Mouse (Mus musculus) forebrain, embryonic 10.5 days (tissue): ENCODE results near the gene Lsg1. TPM values are rescaled to one million over a fixed set of nuclear protein-coding genes. Genes with fewer than 3 reads are reported as not detected.

Experiments used
- DNase-seq: peaks from one replicate; pipeline ENCODE4 v3.0.0-alpha.2; 2017; ENCODE audit warnings: low spot score; ENCODE audit errors: extremely low spot score
- H3K27ac ChIP-seq: fragments of 300-500 bp; sonication (generic); 2 replicates; pipeline ENCODE4 v1.5.1; 2016; ENCODE audit warnings: mild to moderate bottlenecking
- H3K27me3 ChIP-seq: fragments of 300-500 bp; sonication (generic); 2 replicates; pipeline ENCODE4 v1.6.1; 2016; ENCODE audit warnings: mild to moderate bottlenecking; ENCODE audit not compliant: poor library complexity, severe bottlenecking
- H3K36me3 ChIP-seq: fragments of 300-500 bp; sonication (generic); replicated peaks from 2 replicates; pipeline ENCODE4 v1.6.1; 2016; ENCODE audit warnings: mild to moderate bottlenecking, moderate library complexity
- H3K4me1 ChIP-seq: fragments of 300-500 bp; sonication (generic); 2 replicates; pipeline ENCODE4 v1.6.1; 2016
- H3K4me3 ChIP-seq: fragments of 300-500 bp; sonication (generic); 2 replicates; pipeline ENCODE4 v1.5.1; 2016; ENCODE audit warnings: mild to moderate bottlenecking, moderate library complexity
- H3K9me3 ChIP-seq: fragments of 300-500 bp; sonication (generic); 2 replicates; pipeline ENCODE4 v1.6.1; 2016; ENCODE audit warnings: mild to moderate bottlenecking, moderate library complexity
- WGBS: fragments of 180-500 bp; shearing (Covaris S2); methylation state at CpG from one replicate; pipeline ENCODE4 v1.1.7; 2016; 5-methylcytosine and 5-hydroxymethylcytosine counted together
- polyA plus RNA-seq: library from polyadenylated mRNA; unstranded; fragments of >200 nt; fragmentation: Nextera tagmentation; extraction: Ambion mirVana; gene quantifications from 2 replicates; pipeline ENCODE4 v1.2.1, GENCODE M21; 2016

The Lsg1 gene
- polyA plus RNA-seq, 1 experiment from 2014 or later = 87.4 TPM

DNA sequence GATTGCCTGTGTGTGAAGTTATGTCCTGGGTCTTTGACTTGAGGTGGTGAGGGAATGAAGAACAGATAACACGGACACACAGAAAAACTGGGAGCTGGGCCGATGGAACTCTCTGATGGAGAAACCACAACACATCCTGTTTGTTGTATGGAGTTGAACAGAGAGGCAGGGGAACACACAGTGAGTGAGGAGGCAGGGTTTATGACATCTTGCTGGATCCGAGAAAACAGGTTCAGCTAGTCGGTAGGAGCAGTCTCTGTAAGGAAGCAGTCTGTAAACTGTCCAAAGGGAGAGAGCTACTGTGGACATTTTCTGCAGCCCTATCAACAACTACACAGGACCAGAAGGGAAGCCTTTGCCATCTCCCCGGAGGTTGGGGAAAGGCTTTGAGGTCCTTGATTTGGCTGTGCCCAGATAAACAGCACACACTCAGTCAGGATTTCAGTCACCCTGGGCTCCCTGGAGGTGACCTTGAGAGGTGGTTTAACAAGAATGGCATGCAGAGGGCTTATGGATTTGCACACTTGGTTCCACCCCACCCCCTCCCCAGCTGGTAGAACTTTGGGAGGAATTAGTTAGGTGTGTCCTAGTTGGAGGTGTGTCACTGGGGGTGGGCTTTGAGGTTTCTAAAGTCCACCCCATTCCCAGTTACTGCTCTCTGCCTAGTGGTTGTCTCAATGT lies 27.9 kb downstream of the Lsg1 start:
- WGBS = 91% methylated on average over 5 of the region's 5 CpGs
- H3K4me1 ChIP-seq = no peaks in the 10 kb centered on the region
- H3K9me3 ChIP-seq = peaks cover 30% of the 10 kb centered on the region; the same call in 1 of the 2 replicates
- no peak for DNase-seq
- H3K27me3 ChIP-seq = no peaks in the 10 kb centered on the region
- H3K4me3 ChIP-seq = no peak overlapping the region
- peaks cover 92% of the 10 kb centered on the region for H3K36me3 ChIP-seq
- no peak overlapping the region for H3K27ac ChIP-seq

GRCm38 (mm10) chr16:30554109-30554508 lies 33.3 kb downstream of the Lsg1 start:
- 94% methylated on average over 8 of the region's 8 CpGs for WGBS
- Histone ChIP-seq H3K4me1 (peaks cover 27% of the 10 kb centered on the region), H3K4me3 (no peak overlapping the region), H3K27ac (no peak overlapping the region), H3K36me3 (peaks cover 41% of the 10 kb centered on the region), H3K9me3 (peaks cover 35% of the 10 kb centered on the region; the same call in 1 of the 2 replicates), H3K27me3 (peaks cover 21% of the 10 kb centered on the region)
- no peak for DNase-seq

GRCm38 (mm10) chr16:30552621-30553338 lies 34.6 kb downstream of the Lsg1 start:
- Histone ChIP-seq H3K36me3 (peaks cover 28% of the 10 kb centered on the region), H3K9me3 (peaks cover 35% of the 10 kb centered on the region; the same call in 1 of the 2 replicates), H3K27ac (0 out of 2 replicates have a peak overlapping the region, but pooled peaks have one; percentile 6), H3K4me1 (peaks cover 30% of the 10 kb centered on the region), H3K27me3 (peaks cover 24% of the 10 kb centered on the region), H3K4me3 (no peak overlapping the region)
- no peak for DNase-seq
- 53% methylated on average over 11 of the region's 11 CpGs for WGBS

DNA sequence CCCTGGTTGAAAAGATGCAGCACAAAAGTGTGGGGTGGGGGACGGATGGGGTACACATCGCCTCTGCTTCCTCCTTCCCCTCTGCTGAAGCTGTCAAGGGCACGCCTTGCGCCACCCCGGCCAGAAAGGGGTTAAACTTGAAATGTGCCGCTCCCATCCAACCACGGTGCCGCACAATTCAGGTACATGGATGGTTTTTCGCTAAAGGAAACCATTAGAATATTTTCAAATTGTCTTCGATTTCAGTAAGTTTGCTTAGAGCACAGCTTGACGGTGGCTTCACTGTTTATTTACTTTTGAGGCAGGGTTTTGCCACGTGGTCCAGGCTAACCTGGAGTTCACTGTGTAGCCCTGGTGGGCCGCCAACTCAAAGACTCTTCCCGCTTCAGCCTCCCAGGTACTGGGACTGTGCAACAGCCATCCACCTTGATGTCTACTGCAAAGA lies 36.6 kb downstream of the Lsg1 start, which contains the start of gene Tmem44:
Gene Tmem44, minus strand, starts transcription at position 95 of the 445 bp plus-strand sequence.
- H3K9me3 ChIP-seq = peaks cover 20% of the 10 kb centered on the region; the same call in 1 of the 2 replicates
- no peak for DNase-seq
- peak within 1 kb of the TSS; percentile 94 for H3K27ac ChIP-seq
- H3K4me1 ChIP-seq = peaks cover 30% of the 10 kb centered on the region
- 10% methylated on average over 13 of the region's 14 CpGs for WGBS
- peaks cover 24% of the 10 kb centered on the region for H3K36me3 ChIP-seq
- H3K4me3 ChIP-seq = peak within 1 kb of the TSS; percentile 78
- peaks cover 24% of the 10 kb centered on the region for H3K27me3 ChIP-seq

GRCm38 (mm10) chr16:30549966-30550747 lies 37.2 kb downstream of the Lsg1 start:
- Histone ChIP-seq H3K27ac (peak overlapping the region; percentile 94), H3K4me3 (peak overlapping the region; percentile 78), H3K4me1 (peaks cover 30% of the 10 kb centered on the region), H3K27me3 (peaks cover 24% of the 10 kb centered on the region), H3K36me3 (peaks cover 30% of the 10 kb centered on the region), H3K9me3 (peaks cover 14% of the 10 kb centered on the region; the same call in 1 of the 2 replicates)
- peak; percentile 80 for DNase-seq
- under 1% methylated on average over 63 of the region's 63 CpGs for WGBS

DNA sequence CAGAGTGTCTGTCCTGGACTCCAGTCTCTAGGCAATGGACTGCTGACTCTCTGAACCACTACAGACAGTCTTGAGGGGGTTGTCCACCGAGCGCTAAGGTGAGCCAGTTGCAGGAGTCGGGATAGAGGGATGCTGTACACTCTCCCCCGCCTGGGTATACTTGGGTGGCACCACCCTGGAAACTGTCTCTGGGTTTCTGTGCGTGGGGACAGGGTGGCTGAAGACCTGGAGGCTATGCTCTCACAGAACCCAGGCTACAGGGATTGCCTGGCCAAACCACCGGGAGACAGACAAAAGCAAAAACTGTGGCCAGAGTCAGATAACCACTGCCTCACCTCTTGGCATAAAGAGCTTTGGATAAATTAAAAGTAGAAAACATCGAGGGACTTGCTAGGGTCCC lies 37.9 kb downstream of the Lsg1 start:
- peak overlapping the region; percentile 94 for H3K27ac ChIP-seq
- peaks cover 24% of the 10 kb centered on the region for H3K27me3 ChIP-seq
- DNase-seq = no peak
- 86% methylated on average over 7 of the region's 7 CpGs for WGBS
- H3K9me3 ChIP-seq = peaks cover 9% of the 10 kb centered on the region; the same call in 1 of the 2 replicates
- peaks cover 30% of the 10 kb centered on the region for H3K4me1 ChIP-seq
- peaks cover 31% of the 10 kb centered on the region for H3K36me3 ChIP-seq
- peak overlapping the region; percentile 78 for H3K4me3 ChIP-seq

DNA sequence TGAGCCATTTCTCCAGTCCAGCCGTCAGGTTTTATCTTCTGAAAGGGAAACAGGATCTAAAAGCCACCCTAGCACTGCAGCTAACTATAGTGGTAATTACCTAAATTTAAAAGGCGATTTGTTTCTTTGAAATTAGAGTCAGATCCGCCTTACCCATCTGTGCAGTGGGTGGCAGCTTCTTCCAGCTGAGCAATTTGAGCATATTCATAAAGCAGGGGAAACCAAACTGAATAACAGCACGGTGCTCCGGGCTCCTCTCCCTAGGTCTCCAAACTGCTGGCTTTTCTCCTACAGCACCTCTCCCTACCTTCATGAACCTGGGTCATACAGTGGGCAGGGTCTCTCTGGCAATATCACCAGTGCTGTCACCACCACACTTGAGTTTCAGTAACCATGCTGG lies 39.1 kb downstream of the Lsg1 start:
- Histone ChIP-seq H3K4me3 (no peak overlapping the region), H3K27ac (no peak overlapping the region), H3K36me3 (peaks cover 38% of the 10 kb centered on the region), H3K9me3 (peaks cover 5% of the 10 kb centered on the region; the same call in 1 of the 2 replicates), H3K4me1 (peaks cover 30% of the 10 kb centered on the region), H3K27me3 (peaks cover 24% of the 10 kb centered on the region)
- no peak for DNase-seq
- WGBS = 91% methylated on average over 5 of the region's 5 CpGs

DNA sequence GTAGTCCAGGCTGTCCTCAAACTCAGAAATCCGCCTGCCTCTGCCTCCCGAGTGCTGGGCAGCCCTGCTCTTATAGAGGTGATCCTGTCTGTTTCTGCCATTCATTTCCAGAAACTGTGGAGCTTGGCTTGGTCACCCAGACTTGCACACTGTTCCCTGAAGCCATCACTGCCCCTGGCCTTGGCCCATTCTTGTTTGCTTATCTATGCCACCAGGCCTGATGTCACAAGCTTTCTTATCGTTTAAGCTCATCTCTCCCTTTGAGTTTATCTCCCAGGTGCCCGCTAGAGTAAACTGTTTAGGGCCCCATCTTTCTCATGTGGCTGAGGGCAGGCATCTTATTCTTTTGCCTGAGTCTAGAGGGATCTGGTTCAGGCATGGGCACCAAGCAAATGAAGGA lies 42.7 kb downstream of the Lsg1 start:
- Histone ChIP-seq H3K36me3 (peaks cover 46% of the 10 kb centered on the region), H3K27ac (no peak overlapping the region), H3K4me1 (peaks cover 17% of the 10 kb centered on the region), H3K9me3 (peaks cover 5% of the 10 kb centered on the region; the same call in 1 of the 2 replicates), H3K27me3 (peaks cover 9% of the 10 kb centered on the region), H3K4me3 (no peak overlapping the region)
- 92% methylated on average over 4 of the region's 4 CpGs for WGBS
- DNase-seq = no peak

DNA sequence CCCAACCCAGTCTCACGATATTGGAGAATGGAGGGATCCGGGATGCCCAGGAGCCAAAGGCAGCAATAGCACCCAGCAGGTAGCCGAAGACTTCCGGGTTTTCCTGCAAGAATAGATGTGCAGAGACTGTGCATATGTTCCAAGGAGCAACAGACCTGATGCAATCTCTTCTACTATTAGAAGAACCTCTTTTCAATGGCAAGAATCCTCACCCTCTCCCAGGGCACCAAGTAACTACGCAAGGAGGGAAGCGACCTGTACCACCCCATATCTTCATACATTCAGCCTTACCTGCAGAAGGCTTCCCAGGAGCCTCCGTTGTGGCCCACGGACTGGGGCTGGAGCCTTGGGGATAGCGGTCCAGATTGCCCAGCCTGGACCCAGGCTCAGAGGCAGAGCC lies 44.0 kb downstream of the Lsg1 start:
- Histone ChIP-seq H3K36me3 (peaks cover 46% of the 10 kb centered on the region), H3K4me3 (no peak overlapping the region), H3K4me1 (peaks cover 13% of the 10 kb centered on the region), H3K9me3 (peaks cover 5% of the 10 kb centered on the region; the same call in 1 of the 2 replicates), H3K27ac (no peak overlapping the region), H3K27me3 (no peaks in the 10 kb centered on the region)
- 91% methylated on average over 9 of the region's 9 CpGs for WGBS
- DNase-seq = no peak

DNA sequence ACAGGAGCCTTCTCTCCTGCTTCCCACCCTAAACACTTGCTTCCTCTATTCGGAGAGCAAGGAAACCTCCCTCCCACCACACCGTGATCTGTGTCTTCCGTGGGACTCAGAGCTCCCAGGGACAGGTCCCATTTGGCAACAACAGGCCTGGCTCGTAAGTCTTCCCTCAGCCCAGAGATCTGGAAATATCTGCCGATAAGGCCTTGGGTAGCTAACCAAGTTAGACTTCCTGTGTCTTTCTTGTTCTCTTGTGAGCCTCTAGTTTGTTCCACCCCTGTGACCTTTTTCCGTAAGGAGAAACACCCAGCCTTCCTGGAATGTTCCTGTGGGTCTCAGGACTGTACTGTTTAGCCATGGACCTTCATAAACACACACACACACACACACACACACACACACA lies 44.6 kb downstream of the Lsg1 start:
- no peak for DNase-seq
- H3K9me3 ChIP-seq = peaks cover 5% of the 10 kb centered on the region; the same call in 1 of the 2 replicates
- 84% methylated on average over 6 of the region's 6 CpGs for WGBS
- peaks cover 13% of the 10 kb centered on the region for H3K4me1 ChIP-seq
- H3K4me3 ChIP-seq = no peak overlapping the region
- no peak overlapping the region for H3K27ac ChIP-seq
- peaks cover 46% of the 10 kb centered on the region for H3K36me3 ChIP-seq
- no peaks in the 10 kb centered on the region for H3K27me3 ChIP-seq

DNA sequence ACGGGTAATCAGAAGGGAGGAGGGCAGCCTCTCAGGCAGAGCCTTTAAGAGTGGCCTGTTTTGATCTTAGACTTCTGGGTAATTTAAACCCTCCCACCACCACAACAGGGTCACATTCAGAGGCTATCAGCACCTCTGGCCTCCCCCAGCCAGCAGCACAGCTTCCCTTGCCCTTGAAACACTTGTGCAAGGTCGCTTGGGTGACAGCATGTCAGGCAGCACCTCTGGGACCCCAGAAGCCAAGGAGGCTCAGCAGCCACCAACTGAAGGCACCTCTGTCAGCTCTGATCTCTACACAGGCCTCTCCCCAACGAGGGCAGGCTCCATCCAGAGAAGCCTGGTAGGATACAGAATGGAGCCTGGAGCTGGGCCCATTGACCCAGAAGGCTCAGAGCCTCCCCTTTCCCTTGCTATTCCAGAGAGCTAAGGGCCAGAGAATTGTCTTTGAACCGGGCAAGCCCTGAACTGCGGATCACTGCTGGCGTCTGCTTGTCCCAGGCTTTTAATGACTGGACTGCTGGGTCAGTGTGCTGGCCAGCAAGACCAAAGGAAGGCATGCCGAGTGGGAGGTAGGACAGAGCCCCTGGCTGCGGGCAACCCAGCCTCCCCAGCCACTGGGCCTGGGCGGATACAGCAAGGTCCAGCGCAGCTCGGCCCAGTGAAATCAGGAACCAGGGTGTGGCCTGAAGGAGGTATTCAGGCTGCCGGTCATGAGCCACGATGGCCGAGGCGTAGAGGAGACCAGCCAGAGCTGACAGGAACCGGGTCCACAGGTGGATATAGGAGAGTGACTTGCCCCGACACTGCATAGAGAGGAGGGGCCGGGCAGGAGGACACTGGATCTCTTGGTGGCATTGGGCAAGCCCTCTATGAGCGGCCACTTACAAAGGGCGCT lies 47.0 kb downstream of the Lsg1 start:
- DNase-seq = no peak
- WGBS = 64% methylated on average over 20 of the region's 20 CpGs
- peak overlapping the region; percentile 56; the same call in 1 of the 2 replicates for H3K27ac ChIP-seq

More for the DNA sequence above, 47.0 kb downstream of the Lsg1 start:
- H3K36me3 ChIP-seq = peaks cover 26% of the 10 kb centered on the region
- H3K9me3 ChIP-seq = no peaks in the 10 kb centered on the region
- peaks cover 16% of the 10 kb centered on the region for H3K4me1 ChIP-seq
- no peaks in the 10 kb centered on the region for H3K27me3 ChIP-seq
- peak overlapping the region; percentile 36 for H3K4me3 ChIP-seq
